In the genomic region with DNA sequence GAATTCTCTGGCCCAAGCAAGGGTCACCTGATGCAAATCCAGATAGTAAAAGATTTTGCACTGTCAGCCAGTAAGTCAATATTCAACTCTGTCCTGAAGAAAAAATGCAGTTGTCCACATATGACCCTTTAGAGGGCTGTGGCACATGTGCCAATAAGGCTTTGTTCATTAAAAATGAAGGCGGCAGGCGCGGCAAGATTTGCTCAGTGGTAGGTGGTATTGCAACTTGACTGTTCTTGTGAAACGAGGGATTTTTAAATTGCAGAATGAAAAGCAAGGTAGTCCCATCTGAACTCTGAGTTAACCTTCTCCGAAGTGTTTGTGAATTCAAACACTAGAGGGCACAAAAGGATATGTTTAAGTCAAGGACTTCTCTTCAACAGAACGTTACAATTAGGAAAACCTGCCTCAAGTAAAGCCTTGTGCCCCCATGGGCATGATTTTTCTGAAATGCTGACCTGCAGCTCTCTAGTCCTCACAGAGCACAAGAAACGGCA, we compare ENCODE assay signal across 8 mouse cellular contexts.
DNase-seq lines count a peak whose midpoint lies in the region; ATAC-seq lines count a peak whose summit lies in the region.

No protein-coding gene starts in this region.

- H3K27me3 ChIP-seq in heart, embryonic 11.5 days (ENCODE audit: control insufficient read depth, insufficient read depth, low read length): no peaks in the 10 kb centered on the region
- no peaks in the 10 kb centered on the region for H3K27me3 ChIP-seq in megakaryocyte, embryonic 14.5 days (replicated peaks)

- peak; percentile 36 for DNase-seq in heart, adult 8-10 months (ENCODE audit: low spot score)
- DNase-seq in 416B (ENCODE audit: low read depth): peak; percentile 92
- peak; percentile 36 for DNase-seq in brain, embryonic 18.5 days (ENCODE audit: low read depth, low spot score)
- DNase-seq in hindlimb bud, embryonic 11.5 days (ENCODE audit: extremely low spot score, low read depth, low spot score): peak; percentile 41
- DNase-seq in adrenal gland, postnatal 25 days: no peak
- no peak for DNase-seq in spleen, postnatal 14 days (ENCODE audit: low spot score in 2 of 2)

- H3K4me3 ChIP-seq in heart, embryonic 11.5 days (ENCODE audit: low read depth, low read length): no peak overlapping the region
- H3K4me3 ChIP-seq in megakaryocyte, embryonic 14.5 days (replicated peaks): peak overlapping the region; percentile 69

- H3K4me2 ChIP-seq in heart, embryonic 11.5 days: no peak overlapping the region

- no peaks in the 10 kb centered on the region for H3K9me3 ChIP-seq in heart, embryonic 11.5 days (replicated peaks; ENCODE audit: control insufficient read depth, low read length)
- H3K9me3 ChIP-seq in megakaryocyte, embryonic 14.5 days: no peaks in the 10 kb centered on the region

- no peaks in the 10 kb centered on the region for H3K4me1 ChIP-seq in heart, embryonic 11.5 days (ENCODE audit: control insufficient read depth, insufficient read depth, low read length)
- peaks cover 41% of the 10 kb centered on the region for H3K4me1 ChIP-seq in megakaryocyte, embryonic 14.5 days

- no peaks in the 10 kb centered on the region for H3K36me3 ChIP-seq in heart, embryonic 11.5 days (ENCODE audit: control insufficient read depth, insufficient read depth, low read length)
- H3K36me3 ChIP-seq in megakaryocyte, embryonic 14.5 days (replicated peaks; ENCODE audit: low read length): no peaks in the 10 kb centered on the region

- WGBS in heart, embryonic 11.5 days (ENCODE audit: insufficient replicate concordance): 13% methylated on average over 7 of the region's 7 CpGs

- no peak for ATAC-seq in heart, embryonic 11.5 days (replicated peaks; ENCODE audit: insufficient number of reproducible peaks, low FRiP score, low TSS enrichment)

- H3K27ac ChIP-seq in heart, embryonic 11.5 days (ENCODE audit: low read depth, low read length): no peak overlapping the region

- H3K9ac ChIP-seq in heart, embryonic 11.5 days (ENCODE audit: low read depth, low read length): no peak overlapping the region

Comparison
In these comparisons a context has a peak if more than half of its experiments do, and no peak if none do; other contexts are left out.
1. DNase-seq: peak in heart, adult 8-10 months (single experiment), 416B (single experiment), brain, embryonic 18.5 days (single experiment) and hindlimb bud, embryonic 11.5 days (single experiment); none in adrenal gland, postnatal 25 days (single experiment) and spleen, postnatal 14 days (0 of 2).